Mouse (Mus musculus) limb, embryonic 14.5 days (tissue): ENCODE measurements around the gene Copz1. TPM values are rescaled to one million over a fixed set of nuclear protein-coding genes. Genes with fewer than 3 reads are reported as not detected.

Experiments
- ATAC-seq: fragments of 200-750 bp; cut with Nextera tagmentation; 2 replicates; pipeline ENCODE4 v1.8.0; 2017; ENCODE audit warnings: low read depth, moderate number of reproducible peaks, moderate TSS enrichment; ENCODE audit not compliant: low FRiP score
- DNase-seq: peaks from one replicate; pipeline ENCODE4 v3.0.0-alpha.2; 2015; ENCODE audit warnings: low spot score
- H3K27ac ChIP-seq: fragments of 300-500 bp; sonication (generic); replicated peaks from 2 replicates; pipeline ENCODE4 v1.5.1; 2014; ENCODE audit warnings: low read depth, mild to moderate bottlenecking, low read length, moderate library complexity, mixed read lengths
- H3K27me3 ChIP-seq: fragments of 300-500 bp; sonication (generic); 2 replicates; pipeline ENCODE4 v1.6.1; 2014; ENCODE audit warnings: low read length, mixed read lengths; ENCODE audit not compliant: control insufficient read depth, insufficient read depth
- H3K36me3 ChIP-seq: fragments of 300-500 bp; sonication (generic); 2 replicates; pipeline ENCODE4 v1.6.1; 2014; ENCODE audit warnings: mild to moderate bottlenecking, low read length, moderate library complexity, mixed read lengths; ENCODE audit not compliant: control insufficient read depth, insufficient read depth
- H3K4me1 ChIP-seq: fragments of 300-500 bp; sonication (generic); 2 replicates; pipeline ENCODE4 v1.6.1; 2014; ENCODE audit warnings: antibody characterized with exemption, low read length, mixed read lengths; ENCODE audit not compliant: control insufficient read depth, insufficient read depth
- H3K4me2 ChIP-seq: fragments of 300-500 bp; sonication (generic); replicated peaks from 2 replicates; pipeline ENCODE4 v1.6.1; 2014; ENCODE audit warnings: low read depth, mild to moderate bottlenecking, low read length, moderate library complexity; ENCODE audit not compliant: severe bottlenecking
- H3K4me3 ChIP-seq: fragments of 300-500 bp; sonication (generic); replicated peaks from 2 replicates; pipeline ENCODE4 v1.5.1; 2014; ENCODE audit warnings: low read length
- H3K9ac ChIP-seq: fragments of 300-500 bp; sonication (generic); 2 replicates; pipeline ENCODE4 v1.6.1; 2014; ENCODE audit warnings: mild to moderate bottlenecking, low read depth, low read length, moderate library complexity; ENCODE audit not compliant: severe bottlenecking
- H3K9me3 ChIP-seq: fragments of 300-500 bp; sonication (generic); 2 replicates; pipeline ENCODE4 v1.6.1; 2016; ENCODE audit warnings: low read length; ENCODE audit not compliant: control insufficient read depth
- POLR2A ChIP-seq: fragments of 200-500 bp; IDR thresholded peaks from 2 replicates; pipeline ENCODE4 v1.8.0; 2012; ENCODE audit warnings: inconsistent platforms, mild to moderate bottlenecking, moderate library complexity, borderline replicate concordance; ENCODE audit not compliant: insufficient read depth, insufficient read length; ENCODE audit errors: extremely low read depth
- WGBS: fragments of 180-500 bp; shearing (Covaris S2); extraction: QIAGEN DNeasy Blood & Tissue Kit; methylation state at CpG from one replicate; pipeline ENCODE4 v1.1.7; 2014; 5-methylcytosine and 5-hydroxymethylcytosine counted together
- polyA plus RNA-seq, 2 experiments: library from polyadenylated mRNA; depleted of rRNA in 1 of 2; stranded (reverse) in 1 of 2; unstranded in 1 of 2; fragments of >200 nt; fragmentation: Nextera tagmentation in 1 of 2; extraction: Ambion mirVana in 1 of 2; gene quantifications; 2 replicates each; pipeline versions ENCODE4 v1.2.1 to v1.2.3; 2012 to 2014

Gene Copz1
- polyA plus RNA-seq, 2 experiments: 200 to 292 TPM

DNA sequence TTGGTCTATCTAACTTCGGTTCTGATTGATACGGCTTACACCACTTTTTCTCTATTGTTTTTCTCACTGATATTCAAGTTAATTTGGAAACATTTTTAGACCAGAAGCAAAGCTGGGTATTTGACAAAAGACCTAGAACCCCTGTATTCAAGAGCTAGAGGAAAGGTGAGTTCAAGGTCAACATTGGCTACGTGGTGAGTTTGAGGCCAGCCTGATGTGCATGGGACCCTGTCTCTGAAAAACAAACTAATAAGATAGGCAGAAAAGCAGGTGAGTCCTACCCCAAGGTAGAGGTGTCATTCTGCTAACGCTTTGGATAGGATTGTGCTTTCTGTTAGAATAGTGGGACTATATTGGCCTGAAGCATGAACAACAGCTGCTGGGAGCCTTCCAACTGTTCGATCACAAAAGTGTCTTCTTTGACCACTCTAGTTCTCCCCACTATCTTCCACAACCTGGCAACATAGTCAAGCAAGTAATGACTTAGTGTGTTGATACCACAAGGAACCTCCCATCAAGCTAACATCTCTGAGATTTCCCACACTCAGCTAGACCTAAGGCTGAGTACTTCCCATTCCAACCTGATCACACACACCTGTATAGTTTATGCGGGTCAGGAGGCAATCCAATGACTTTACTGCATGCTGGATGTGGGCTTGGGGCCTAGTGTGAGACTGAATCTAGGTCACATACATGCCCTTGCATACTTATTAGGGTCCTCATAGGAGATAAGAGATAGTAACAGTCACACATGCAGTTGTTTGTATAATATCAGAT lies 16.1 kb upstream of the Copz1 start:
- Histone ChIP-seq H3K9me3 (no peaks in the 10 kb centered on the region), H3K4me3 (no peak overlapping the region), H3K36me3 (no peaks in the 10 kb centered on the region), H3K27ac (no peak overlapping the region), H3K4me1 (peaks cover 8% of the 10 kb centered on the region), H3K9ac (no peak overlapping the region), H3K4me2 (no peak overlapping the region), H3K27me3 (no peaks in the 10 kb centered on the region)
- no peak for ATAC-seq
- no peak for TF ChIP-seq POLR2A
- 88% methylated on average over 6 of the region's 6 CpGs for WGBS
- DNase-seq: no peak

- no peak within 1 kb of the TSS for H3K27ac ChIP-seq
- ATAC-seq (no peak), DNase-seq (no peak)
- no peaks in the 10 kb centered on the region for H3K9me3 ChIP-seq
- WGBS: 14% methylated on average over 15 of the region's 15 CpGs
- no peaks in the 10 kb centered on the region for H3K36me3 ChIP-seq
- H3K4me1 ChIP-seq: peaks cover 8% of the 10 kb centered on the region
- H3K27me3 ChIP-seq: no peaks in the 10 kb centered on the region
- no peak for TF ChIP-seq POLR2A
- 0 out of 2 replicates have a peak within 1 kb of the TSS, but pooled peaks have one; percentile 25 for H3K9ac ChIP-seq
- peak within 1 kb of the TSS; percentile 21; the same call in 1 of the 2 replicates for H3K4me2 ChIP-seq
- no peak within 1 kb of the TSS for H3K4me3 ChIP-seq
Observed at GRCm38 (mm10) chr15:103257790-103258728, 14.5 kb upstream of the Copz1 start, which contains the start of gene Nfe2. TSS of gene Nfe2 (minus strand) at chr15:103258403.

DNA sequence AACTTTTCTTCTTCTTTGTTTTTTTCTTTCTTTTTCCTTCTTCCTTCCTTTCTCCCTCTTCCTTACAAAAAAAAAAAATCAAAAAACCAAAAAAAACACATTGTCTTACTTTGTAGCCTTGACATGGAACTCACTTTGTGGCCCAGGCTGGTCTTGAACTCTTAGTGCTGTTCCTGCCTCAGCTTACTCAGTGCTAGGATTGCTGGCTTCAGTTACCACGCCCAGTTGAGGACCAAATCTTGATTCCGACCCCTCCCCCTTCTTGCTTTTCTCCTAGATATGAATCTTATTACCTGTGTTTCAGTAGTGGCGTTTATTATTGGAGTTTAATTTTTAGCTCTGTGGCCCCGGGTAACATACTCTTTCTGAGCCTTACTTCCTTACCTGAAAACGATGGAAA lies 13.4 kb upstream of the Copz1 start:
- no peak for TF ChIP-seq POLR2A
- no peak for ATAC-seq
- DNase-seq: no peak
- H3K4me2 ChIP-seq: no peak overlapping the region
- no peaks in the 10 kb centered on the region for H3K36me3 ChIP-seq
- peaks cover 8% of the 10 kb centered on the region for H3K4me1 ChIP-seq
- WGBS: 82% methylated on average over 5 of the region's 5 CpGs
- no peak overlapping the region for H3K9ac ChIP-seq
- no peaks in the 10 kb centered on the region for H3K9me3 ChIP-seq
- H3K27ac ChIP-seq: no peak overlapping the region
- no peak overlapping the region for H3K4me3 ChIP-seq
- no peaks in the 10 kb centered on the region for H3K27me3 ChIP-seq

DNA sequence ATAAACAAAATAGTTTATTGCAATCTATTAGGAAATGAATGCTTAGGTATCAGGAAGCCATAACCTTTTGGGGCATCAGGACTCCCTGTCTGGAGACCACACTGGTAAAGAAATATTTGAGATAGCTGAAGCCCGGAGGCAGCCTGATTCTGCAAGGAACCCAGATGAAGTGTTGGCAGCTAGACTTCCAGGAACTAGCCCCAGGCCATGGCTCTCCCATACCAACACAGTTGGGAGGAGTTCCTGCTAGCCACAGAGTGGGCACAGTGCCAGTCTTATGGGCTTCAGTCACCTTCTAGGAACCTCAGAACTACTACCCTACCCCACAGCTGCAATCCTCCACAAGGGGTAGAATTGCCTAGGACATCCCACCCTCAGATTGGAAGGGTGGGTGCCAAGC lies 12.5 kb upstream of the Copz1 start:
- DNase-seq (no peak), ATAC-seq (no peak)
- no peaks in the 10 kb centered on the region for H3K27me3 ChIP-seq
- no peaks in the 10 kb centered on the region for H3K36me3 ChIP-seq
- WGBS: 53% methylated on average over 1 of the region's 1 CpGs
- no peaks in the 10 kb centered on the region for H3K9me3 ChIP-seq
- H3K4me2 ChIP-seq: no peak overlapping the region
- no peak overlapping the region for H3K9ac ChIP-seq
- H3K4me1 ChIP-seq: peaks cover 2% of the 10 kb centered on the region
- H3K27ac ChIP-seq: no peak overlapping the region
- no peak overlapping the region for H3K4me3 ChIP-seq
- no peak for TF ChIP-seq POLR2A

- WGBS: 81% methylated on average over 2 of the region's 2 CpGs
- Histone ChIP-seq H3K4me2 (no peak overlapping the region), H3K36me3 (no peaks in the 10 kb centered on the region), H3K9me3 (no peaks in the 10 kb centered on the region), H3K4me1 (no peaks in the 10 kb centered on the region), H3K27ac (no peak overlapping the region), H3K27me3 (no peaks in the 10 kb centered on the region), H3K9ac (no peak overlapping the region), H3K4me3 (no peak overlapping the region)
- ATAC-seq (no peak), DNase-seq (no peak)
- no peak for TF ChIP-seq POLR2A
Observed at GRCm38 (mm10) chr15:103264794-103265193, 7.7 kb upstream of the Copz1 start.
